Mouse (Mus musculus): ENCODE results near the gene Zfp113. TPM values are rescaled to one million over a fixed set of nuclear protein-coding genes. Genes with fewer than 3 reads are reported as not detected.
A peak's percentile ranks its signal among the peaks of the same experiment; 100 is the strongest.

The Zfp113 gene
- 25.5 and 27.8 TPM in 2 replicates for polyA plus RNA-seq (2014; fragmentation: Nextera tagmentation; extraction: Ambion mirVana)

- Histone ChIP-seq H3K27me3 (ENCODE audit: control insufficient read depth, insufficient read depth, low read length) (no peaks in the 10 kb centered on the region), H3K4me3 (ENCODE audit: low read depth, low read length) (peak within 1 kb of the TSS; percentile 73), H3K27ac (ENCODE audit: low read depth, low read length) (peak within 1 kb of the TSS; percentile 95), H3K9ac (ENCODE audit: low read length) (peak within 1 kb of the TSS; percentile 95), H3K9me3 (ENCODE audit: control insufficient read depth, low read length) (no peaks in the 10 kb centered on the region), H3K36me3 (ENCODE audit: control insufficient read depth, insufficient read depth, low read length) (peaks cover 4% of the 10 kb centered on the region), H3K4me2 (ENCODE audit: low read depth) (peak within 1 kb of the TSS; percentile 68), H3K4me1 (ENCODE audit: control insufficient read depth, insufficient read depth, low read length) (no peaks in the 10 kb centered on the region; the same call in 1 of the 2 replicates)
- ATAC-seq (ENCODE audit: insufficient read depth, low FRiP score, low TSS enrichment): peak; percentile 97
- WGBS: under 1% methylated on average over 31 of the region's 31 CpGs
- peak; percentile 89 for DNase-seq (ENCODE audit: low spot score)
Measured at GRCm38 (mm10) chr5:138155443-138155976, at the start of gene Zfp113. Gene Zfp113, minus strand, starts transcription at chr5:138155744.

- no peak overlapping the region for H3K4me2 ChIP-seq (ENCODE audit: low read depth)
- H3K9me3 ChIP-seq (ENCODE audit: control insufficient read depth, low read length): no peaks in the 10 kb centered on the region
- H3K27ac ChIP-seq (ENCODE audit: low read depth, low read length): no peak overlapping the region
- 81% methylated on average over 3 of the region's 3 CpGs for WGBS
- H3K9ac ChIP-seq (ENCODE audit: low read length): no peak overlapping the region
- no peak overlapping the region for H3K4me3 ChIP-seq (ENCODE audit: low read depth, low read length)
- no peaks in the 10 kb centered on the region for H3K27me3 ChIP-seq (ENCODE audit: control insufficient read depth, insufficient read depth, low read length)
- DNase-seq (ENCODE audit: low spot score): no peak
- H3K4me1 ChIP-seq (ENCODE audit: control insufficient read depth, insufficient read depth, low read length): no peaks in the 10 kb centered on the region
- no peak for ATAC-seq (ENCODE audit: insufficient read depth, low FRiP score, low TSS enrichment)
- no peaks in the 10 kb centered on the region for H3K36me3 ChIP-seq (ENCODE audit: control insufficient read depth, insufficient read depth, low read length)
Measured at GRCm38 (mm10) chr5:138202086-138202485, 46.5 kb upstream of the Zfp113 start.

DNA sequence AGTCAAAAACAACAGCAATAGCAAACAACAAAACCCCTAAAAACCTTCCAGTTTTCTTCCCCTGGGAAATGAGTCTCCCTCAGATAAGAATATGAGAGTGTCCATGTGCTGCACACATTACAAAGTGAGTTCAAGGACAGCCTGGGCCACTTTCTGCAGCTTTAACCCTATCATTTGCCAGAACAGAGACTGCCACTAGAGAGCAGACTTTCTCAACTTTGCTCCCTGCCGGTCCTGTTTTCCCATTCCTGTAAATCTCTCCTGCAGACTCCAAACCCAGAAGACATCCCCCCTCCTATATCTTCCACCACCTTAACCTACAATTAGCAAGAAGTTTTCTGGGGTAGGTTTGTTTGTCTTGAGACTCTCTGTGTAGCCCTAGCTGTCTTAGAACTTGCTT lies 44.0 kb upstream of the Zfp113 start:
- ATAC-seq (ENCODE audit: insufficient read depth, low FRiP score, low TSS enrichment): no peak
- Histone ChIP-seq H3K27ac (ENCODE audit: low read depth, low read length) (no peak overlapping the region), H3K9ac (ENCODE audit: low read length) (no peak overlapping the region), H3K27me3 (ENCODE audit: control insufficient read depth, insufficient read depth, low read length) (no peaks in the 10 kb centered on the region), H3K4me1 (ENCODE audit: control insufficient read depth, insufficient read depth, low read length) (0 out of 2 replicates have a peak, but pooled peaks cover 4% of the 10 kb centered on the region), H3K36me3 (ENCODE audit: control insufficient read depth, insufficient read depth, low read length) (no peaks in the 10 kb centered on the region), H3K4me3 (ENCODE audit: low read depth, low read length) (no peak overlapping the region), H3K9me3 (ENCODE audit: control insufficient read depth, low read length) (no peaks in the 10 kb centered on the region), H3K4me2 (ENCODE audit: low read depth) (no peak overlapping the region)
- 32% methylated on average over 1 of the region's 1 CpGs for WGBS
- DNase-seq (ENCODE audit: low spot score): no peak

GRCm38 (mm10) chr5:138195463-138195862 lies 39.9 kb upstream of the Zfp113 start:
- Histone ChIP-seq H3K4me1 (ENCODE audit: control insufficient read depth, insufficient read depth, low read length) (peaks cover 4% of the 10 kb centered on the region; the same call in 1 of the 2 replicates), H3K9ac (ENCODE audit: low read length) (no peak overlapping the region), H3K9me3 (ENCODE audit: control insufficient read depth, low read length) (no peaks in the 10 kb centered on the region), H3K27ac (ENCODE audit: low read depth, low read length) (no peak overlapping the region), H3K36me3 (ENCODE audit: control insufficient read depth, insufficient read depth, low read length) (no peaks in the 10 kb centered on the region; the same call in 1 of the 2 replicates), H3K4me2 (ENCODE audit: low read depth) (peak overlapping the region; percentile 99; the same call in 1 of the 2 replicates), H3K4me3 (ENCODE audit: low read depth, low read length) (no peak overlapping the region; the same call in 1 of the 2 replicates), H3K27me3 (ENCODE audit: control insufficient read depth, insufficient read depth, low read length) (no peaks in the 10 kb centered on the region)
- DNase-seq (ENCODE audit: low spot score): no peak
- WGBS: 86% methylated on average over 7 of the region's 7 CpGs
- ATAC-seq (ENCODE audit: insufficient read depth, low FRiP score, low TSS enrichment): 0 out of 2 replicates have a peak, but pooled peaks have one; percentile 4

GRCm38 (mm10) chr5:138194755-138195345 lies 39.3 kb upstream of the Zfp113 start:
- peak overlapping the region; percentile 86 for H3K9ac ChIP-seq (ENCODE audit: low read length)
- DNase-seq (ENCODE audit: low spot score) (peak; percentile 48), ATAC-seq (ENCODE audit: insufficient read depth, low FRiP score, low TSS enrichment) (peak; percentile 79)
- H3K4me2 ChIP-seq (ENCODE audit: low read depth): peak overlapping the region; percentile 99
- no peaks in the 10 kb centered on the region for H3K27me3 ChIP-seq (ENCODE audit: control insufficient read depth, insufficient read depth, low read length)
- no peaks in the 10 kb centered on the region for H3K9me3 ChIP-seq (ENCODE audit: control insufficient read depth, low read length)
- peak overlapping the region; percentile 76 for H3K27ac ChIP-seq (ENCODE audit: low read depth, low read length)
- H3K36me3 ChIP-seq (ENCODE audit: control insufficient read depth, insufficient read depth, low read length): no peaks in the 10 kb centered on the region; the same call in none of the 2 replicates
- peaks cover 4% of the 10 kb centered on the region; the same call in 1 of the 2 replicates for H3K4me1 ChIP-seq (ENCODE audit: control insufficient read depth, insufficient read depth, low read length)
- 4% methylated on average over 29 of the region's 29 CpGs for WGBS
- H3K4me3 ChIP-seq (ENCODE audit: low read depth, low read length): peak overlapping the region; percentile 67

DNA sequence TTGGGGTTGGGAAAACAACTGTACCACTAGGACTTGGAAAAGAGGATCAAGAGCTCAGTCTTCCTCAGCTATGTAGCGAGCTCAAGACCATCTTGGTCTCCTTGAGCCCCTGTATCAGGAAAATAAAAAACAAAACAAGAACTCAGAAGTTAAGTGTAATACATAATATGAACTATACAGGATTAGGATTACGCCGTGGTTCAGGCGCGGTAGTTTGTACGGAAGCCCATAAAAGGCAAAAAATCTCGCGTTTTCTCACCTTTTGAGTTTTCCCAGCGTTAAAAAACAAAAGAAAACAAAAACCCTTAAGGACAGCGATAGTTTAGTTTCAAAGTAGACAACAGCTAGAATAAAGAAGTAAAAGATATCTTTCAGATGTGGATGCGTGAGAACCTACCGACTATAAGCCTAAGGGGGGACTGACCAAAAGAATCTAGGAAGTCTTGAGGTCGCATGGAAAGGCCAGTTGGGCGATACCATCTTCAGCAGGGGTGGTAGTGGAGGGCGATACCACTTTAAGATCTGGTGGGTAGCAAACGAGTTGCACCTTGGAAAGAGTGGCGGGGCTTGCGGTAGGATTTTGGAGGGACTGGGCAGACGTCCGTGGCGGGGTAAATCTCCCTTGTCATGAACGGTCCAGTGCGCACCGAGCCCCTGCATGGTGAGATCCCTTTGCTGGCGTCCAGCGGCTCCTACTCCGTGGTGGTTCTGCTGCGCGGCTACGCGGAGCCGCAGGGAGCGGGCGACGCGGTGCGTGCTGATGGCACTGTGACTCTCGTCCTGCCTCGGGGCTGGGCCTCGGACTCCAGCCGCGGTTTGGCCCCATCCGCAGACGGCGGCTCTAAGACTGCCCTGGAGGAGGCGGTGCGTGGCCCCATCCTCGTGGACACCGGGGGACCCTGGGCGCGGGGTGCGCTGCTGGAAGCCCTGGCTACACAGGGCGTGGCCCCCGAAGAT lies 38.5 kb upstream of the Zfp113 start, which contains the start of gene Mblac1:
Mblac1 (plus strand) TSS at position 544 of the 957 bp plus-strand sequence.
- ATAC-seq (ENCODE audit: insufficient read depth, low FRiP score, low TSS enrichment): peak; percentile 82
- H3K4me1 ChIP-seq (ENCODE audit: control insufficient read depth, insufficient read depth, low read length): peaks cover 4% of the 10 kb centered on the region; the same call in 1 of the 2 replicates
- peak within 1 kb of the TSS; percentile 76 for H3K27ac ChIP-seq (ENCODE audit: low read depth, low read length)
- peak within 1 kb of the TSS; percentile 99 for H3K4me2 ChIP-seq (ENCODE audit: low read depth)
- no peaks in the 10 kb centered on the region for H3K9me3 ChIP-seq (ENCODE audit: control insufficient read depth, low read length)
- peak within 1 kb of the TSS; percentile 86 for H3K9ac ChIP-seq (ENCODE audit: low read length)
- H3K36me3 ChIP-seq (ENCODE audit: control insufficient read depth, insufficient read depth, low read length): no peaks in the 10 kb centered on the region; the same call in none of the 2 replicates
- 8% methylated on average over 54 of the region's 54 CpGs for WGBS
- peak; percentile 88 for DNase-seq (ENCODE audit: low spot score)
- H3K4me3 ChIP-seq (ENCODE audit: low read depth, low read length): peak within 1 kb of the TSS; percentile 67
- H3K27me3 ChIP-seq (ENCODE audit: control insufficient read depth, insufficient read depth, low read length): no peaks in the 10 kb centered on the region

DNA sequence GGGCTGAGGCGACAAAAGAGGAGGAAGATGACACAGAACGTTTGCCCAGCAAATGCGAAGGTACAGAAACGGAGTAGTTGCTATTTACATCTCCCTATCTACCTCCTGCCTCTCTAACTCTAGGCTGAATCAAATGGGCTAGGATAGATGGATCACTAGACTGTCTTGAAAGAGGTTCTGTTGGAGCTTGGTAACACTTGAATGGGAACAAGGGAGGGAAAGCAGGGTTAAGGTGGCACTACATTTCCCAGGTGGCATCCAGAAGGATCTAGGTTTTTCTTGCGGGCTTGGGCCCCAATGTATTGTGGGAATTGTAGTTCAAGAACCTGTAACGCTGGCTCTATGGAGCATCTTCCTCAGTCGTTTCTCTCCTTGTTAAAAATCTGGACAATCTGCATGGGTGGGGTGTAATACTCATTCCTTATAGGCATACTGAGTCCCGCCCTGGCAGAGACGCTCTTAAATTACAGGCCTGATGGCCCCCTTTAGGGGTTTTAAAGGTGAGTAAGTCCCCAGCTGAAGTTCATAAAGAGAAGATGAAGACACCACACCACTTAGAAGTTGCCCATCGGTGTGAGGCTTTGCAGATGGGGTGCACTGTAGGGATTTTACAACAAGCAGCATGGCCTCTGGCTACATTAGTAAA lies 32.2 kb upstream of the Zfp113 start:
- H3K27ac ChIP-seq (ENCODE audit: low read depth, low read length): no peak overlapping the region
- under 1% methylated on average over 10 of the region's 10 CpGs for WGBS
- H3K4me2 ChIP-seq (ENCODE audit: low read depth): peak overlapping the region; percentile 53
- H3K4me3 ChIP-seq (ENCODE audit: low read depth, low read length): peak overlapping the region; percentile 51
- ATAC-seq (ENCODE audit: insufficient read depth, low FRiP score, low TSS enrichment): peak; percentile 81
- H3K4me1 ChIP-seq (ENCODE audit: control insufficient read depth, insufficient read depth, low read length): 0 out of 2 replicates have a peak, but pooled peaks cover 5% of the 10 kb centered on the region
- H3K9me3 ChIP-seq (ENCODE audit: control insufficient read depth, low read length): no peaks in the 10 kb centered on the region
- H3K9ac ChIP-seq (ENCODE audit: low read length): peak overlapping the region; percentile 67
- peak; percentile 55 for DNase-seq (ENCODE audit: low spot score)
- H3K27me3 ChIP-seq (ENCODE audit: control insufficient read depth, insufficient read depth, low read length): no peaks in the 10 kb centered on the region
- H3K36me3 ChIP-seq (ENCODE audit: control insufficient read depth, insufficient read depth, low read length): no peaks in the 10 kb centered on the region; the same call in none of the 2 replicates
